Mouse (Mus musculus) cortical plate, adult 2 months (tissue): ENCODE measurements at regions not wholly inside any gene's neighbourhood (a gene's known extent, or its start where the extent isn't known, plus 50 kb on each side); places are given as distances from the start of the nearest gene placed in this dataset.

Source experiments
- CTCF ChIP-seq: fragments of 200-500 bp; IDR thresholded peaks from 2 replicates; pipeline ENCODE4 v1.5.1; 2011; ENCODE audit warnings: mild to moderate bottlenecking, control low read depth, low read length; ENCODE audit not compliant: insufficient read depth; ENCODE audit errors: extremely low read depth
- POLR2A ChIP-seq: fragments of 200-500 bp; IDR thresholded peaks from 2 replicates; pipeline ENCODE4 v1.6.1; 2011; ENCODE audit warnings: mild to moderate bottlenecking, low read length, control low read depth; ENCODE audit not compliant: insufficient read depth; ENCODE audit errors: extremely low read depth

GRCm38 (mm10) chr19:24607884-24608283 lies 52.2 kb upstream of the Pip5k1b start:
- TF ChIP-seq CTCF = no peak
- TF ChIP-seq POLR2A = no peak
